Mouse (Mus musculus) limb, embryonic 12.5 days (tissue): ENCODE measurements around the gene Mymk. TPM values are rescaled to one million over a fixed set of nuclear protein-coding genes. Genes with fewer than 3 reads are reported as not detected.
A peak's percentile ranks its signal among the peaks of the same experiment; 100 is the strongest.

ENCODE experiments used
- ATAC-seq: fragments of 200-750 bp; cut with Nextera tagmentation; 2 replicates; pipeline ENCODE4 v1.8.0; 2017; ENCODE audit warnings: low read depth, moderate TSS enrichment; ENCODE audit not compliant: insufficient number of reproducible peaks, insufficient read depth, low FRiP score, low TSS enrichment
- H3K27ac ChIP-seq: fragments of 300-500 bp; sonication (generic); 2 replicates; pipeline ENCODE4 v1.5.1; 2016; ENCODE audit warnings: mild to moderate bottlenecking, moderate library complexity
- H3K27me3 ChIP-seq: fragments of 300-500 bp; sonication (generic); 2 replicates; pipeline ENCODE4 v1.6.1; 2016; ENCODE audit warnings: mild to moderate bottlenecking, moderate library complexity
- H3K36me3 ChIP-seq: fragments of 300-500 bp; sonication (generic); 2 replicates; pipeline ENCODE4 v1.6.1; 2016; ENCODE audit warnings: mild to moderate bottlenecking, moderate library complexity
- H3K4me1 ChIP-seq: fragments of 300-500 bp; sonication (generic); replicated peaks from 2 replicates; pipeline ENCODE4 v1.6.1; 2016
- H3K4me2 ChIP-seq: fragments of 300-500 bp; sonication (generic); 2 replicates; pipeline ENCODE4 v1.6.1; 2016; ENCODE audit warnings: mild to moderate bottlenecking, moderate library complexity
- H3K4me3 ChIP-seq: fragments of 300-500 bp; sonication (generic); replicated peaks from 2 replicates; pipeline ENCODE4 v1.5.1; 2016; ENCODE audit warnings: mild to moderate bottlenecking
- H3K9ac ChIP-seq: fragments of 300-500 bp; sonication (generic); replicated peaks from 2 replicates; pipeline ENCODE4 v1.6.1; 2016; ENCODE audit warnings: mild to moderate bottlenecking, moderate library complexity
- H3K9me3 ChIP-seq: fragments of 300-500 bp; sonication (generic); 2 replicates; pipeline ENCODE4 v1.6.1; 2016; ENCODE audit warnings: mild to moderate bottlenecking, moderate library complexity
- WGBS: fragments of 180-500 bp; shearing (Covaris S2); methylation state at CpG from one replicate; pipeline ENCODE4 v1.1.7; 2016; 5-methylcytosine and 5-hydroxymethylcytosine counted together
- polyA plus RNA-seq: library from polyadenylated mRNA; unstranded; fragments of >200 nt; fragmentation: Nextera tagmentation; extraction: Ambion mirVana; gene quantifications from 2 replicates; pipeline ENCODE4 v1.2.1, GENCODE M21; 2016

Mymk gene
- polyA plus RNA-seq, 1 experiment from 2014 or later, result 16.9 TPM

DNA sequence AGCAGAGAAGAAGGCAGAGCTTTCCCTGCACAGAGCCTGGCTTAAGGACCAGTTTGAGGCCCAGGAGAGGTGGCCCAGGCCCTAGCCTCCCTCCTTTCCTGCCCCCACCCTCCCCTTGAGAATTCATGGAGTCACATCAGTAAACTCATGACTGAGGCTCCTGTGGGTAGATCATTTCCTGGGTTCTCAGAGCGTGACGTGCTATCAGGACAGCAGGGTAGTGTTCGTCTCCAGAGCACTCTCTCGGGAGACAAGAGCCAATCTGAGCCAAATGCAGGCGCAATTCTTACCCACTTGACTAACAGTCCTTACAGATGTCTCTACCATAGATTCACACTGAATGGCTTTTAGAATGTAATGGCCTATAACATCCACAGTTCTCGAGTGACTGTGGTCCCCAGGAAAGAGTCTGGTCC, 25.3 kb upstream of the Mymk start:
- H3K27ac ChIP-seq, result peak overlapping the region; percentile 73
- no peak overlapping the region; the same call in 1 of the 2 replicates for H3K9ac ChIP-seq
- no peaks in the 10 kb centered on the region; the same call in 1 of the 2 replicates for H3K27me3 ChIP-seq
- H3K4me3 ChIP-seq, result no peak overlapping the region
- H3K9me3 ChIP-seq, result no peaks in the 10 kb centered on the region
- 66% methylated on average over 6 of the region's 6 CpGs for WGBS
- ATAC-seq, result no peak
- H3K4me1 ChIP-seq, result peaks cover 38% of the 10 kb centered on the region
- no peak overlapping the region for H3K4me2 ChIP-seq
- 0 out of 2 replicates have a peak, but pooled peaks cover 5% of the 10 kb centered on the region for H3K36me3 ChIP-seq

DNA sequence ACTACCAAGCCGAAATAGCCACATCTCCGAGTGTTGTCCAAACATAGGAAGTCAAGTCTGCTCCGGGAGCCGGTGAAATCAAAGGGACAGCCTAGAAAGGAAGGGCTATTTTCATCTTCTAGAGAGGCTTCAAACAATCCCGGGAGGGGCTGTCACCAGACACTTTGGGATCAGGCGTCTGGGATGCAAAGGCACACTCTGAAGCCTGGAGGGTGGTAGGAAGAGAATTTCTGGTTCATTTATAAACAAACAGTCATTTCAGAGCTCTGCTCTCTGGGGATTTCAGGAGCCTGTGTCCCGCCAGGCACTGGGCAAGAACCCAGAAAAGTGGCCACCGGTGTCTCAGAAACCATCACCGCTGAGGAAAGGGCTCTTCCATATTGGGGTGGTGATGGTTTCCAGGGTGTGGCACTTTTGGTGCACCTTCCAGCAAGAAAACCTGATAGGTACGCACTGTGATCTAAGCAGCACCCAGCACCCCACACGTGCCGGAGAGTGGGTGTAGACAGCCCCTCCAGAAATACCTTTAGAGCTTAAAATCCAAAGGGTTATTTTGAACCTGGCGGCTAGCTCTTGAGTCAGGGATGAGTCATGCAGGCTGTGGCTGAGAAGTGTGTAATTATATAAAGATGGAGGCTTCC, 24.5 kb upstream of the Mymk start:
- H3K4me2 ChIP-seq, result no peak overlapping the region
- WGBS, result 50% methylated on average over 13 of the region's 13 CpGs
- H3K27me3 ChIP-seq, result no peaks in the 10 kb centered on the region; the same call in 1 of the 2 replicates
- H3K4me1 ChIP-seq, result peaks cover 38% of the 10 kb centered on the region
- H3K36me3 ChIP-seq, result 0 out of 2 replicates have a peak, but pooled peaks cover under 1% of the 10 kb centered on the region
- H3K27ac ChIP-seq, result 0 out of 2 replicates have a peak overlapping the region, but pooled peaks have one; percentile 73
- H3K9ac ChIP-seq, result no peak overlapping the region
- H3K9me3 ChIP-seq, result no peaks in the 10 kb centered on the region
- no peak overlapping the region for H3K4me3 ChIP-seq
- no peak for ATAC-seq

GRCm38 (mm10) chr2:27095178-27095577, 23.2 kb upstream of the Mymk start:
- WGBS, result 94% methylated on average over 7 of the region's 7 CpGs
- Histone ChIP-seq H3K9me3 (no peaks in the 10 kb centered on the region), H3K4me1 (peaks cover 32% of the 10 kb centered on the region), H3K27me3 (no peaks in the 10 kb centered on the region; the same call in 1 of the 2 replicates), H3K36me3 (peaks cover under 1% of the 10 kb centered on the region; the same call in 1 of the 2 replicates), H3K9ac (no peak overlapping the region), H3K4me2 (no peak overlapping the region), H3K4me3 (no peak overlapping the region), H3K27ac (no peak overlapping the region)
- ATAC-seq, result no peak

DNA sequence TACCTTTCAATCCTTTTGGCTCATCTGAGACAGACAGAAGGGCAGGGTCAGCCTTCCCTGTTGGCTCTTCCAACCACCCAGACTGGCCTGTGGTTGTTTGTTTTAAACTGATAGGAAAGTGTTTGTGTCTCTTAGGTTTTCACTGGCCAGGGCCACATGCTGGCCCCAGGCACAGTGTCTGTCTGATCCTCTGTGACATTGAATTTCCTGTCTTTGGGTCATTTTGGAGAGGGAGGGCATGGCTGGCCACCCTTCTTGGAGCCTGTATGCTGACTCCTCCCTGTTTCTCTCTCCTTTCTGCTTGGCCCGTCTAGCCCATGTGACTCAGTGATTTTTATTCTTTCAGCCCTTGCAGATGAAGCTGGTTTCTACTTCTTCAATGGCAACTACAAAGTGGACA, 17.3 kb upstream of the Mymk start:
- Histone ChIP-seq H3K4me1 (peaks cover 46% of the 10 kb centered on the region), H3K36me3 (peaks cover 7% of the 10 kb centered on the region; the same call in 1 of the 2 replicates), H3K4me3 (no peak overlapping the region), H3K27ac (no peak overlapping the region), H3K9ac (no peak overlapping the region), H3K4me2 (no peak overlapping the region), H3K27me3 (no peaks in the 10 kb centered on the region), H3K9me3 (no peaks in the 10 kb centered on the region)
- ATAC-seq, result no peak
- WGBS, result 82% methylated on average over 1 of the region's 1 CpGs

DNA sequence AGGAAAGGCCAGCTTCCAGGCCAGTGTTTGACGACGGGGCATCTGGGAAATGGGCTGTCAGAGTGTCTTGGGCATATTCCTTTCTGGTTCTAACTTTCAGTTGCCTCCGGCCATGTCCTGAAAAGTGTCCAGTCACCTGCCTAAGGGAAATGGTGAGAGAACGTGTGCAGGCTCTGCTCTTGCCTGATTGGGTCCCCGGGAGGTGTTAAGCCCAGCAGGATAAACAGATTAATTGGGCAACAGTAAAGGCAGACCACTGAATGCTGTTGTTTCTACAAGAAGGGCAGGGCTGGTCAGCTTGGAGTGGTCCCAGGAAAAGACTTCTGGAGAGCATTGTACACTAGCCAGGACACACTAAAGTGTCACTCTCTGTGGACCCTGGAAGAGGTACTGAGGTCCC, 16.7 kb upstream of the Mymk start:
- no peak for ATAC-seq
- Histone ChIP-seq H3K4me1 (peaks cover 51% of the 10 kb centered on the region), H3K4me3 (no peak overlapping the region), H3K9ac (no peak overlapping the region), H3K4me2 (no peak overlapping the region), H3K27ac (no peak overlapping the region), H3K9me3 (no peaks in the 10 kb centered on the region), H3K36me3 (peaks cover 7% of the 10 kb centered on the region; the same call in 1 of the 2 replicates), H3K27me3 (no peaks in the 10 kb centered on the region)
- 56% methylated on average over 5 of the region's 5 CpGs for WGBS

DNA sequence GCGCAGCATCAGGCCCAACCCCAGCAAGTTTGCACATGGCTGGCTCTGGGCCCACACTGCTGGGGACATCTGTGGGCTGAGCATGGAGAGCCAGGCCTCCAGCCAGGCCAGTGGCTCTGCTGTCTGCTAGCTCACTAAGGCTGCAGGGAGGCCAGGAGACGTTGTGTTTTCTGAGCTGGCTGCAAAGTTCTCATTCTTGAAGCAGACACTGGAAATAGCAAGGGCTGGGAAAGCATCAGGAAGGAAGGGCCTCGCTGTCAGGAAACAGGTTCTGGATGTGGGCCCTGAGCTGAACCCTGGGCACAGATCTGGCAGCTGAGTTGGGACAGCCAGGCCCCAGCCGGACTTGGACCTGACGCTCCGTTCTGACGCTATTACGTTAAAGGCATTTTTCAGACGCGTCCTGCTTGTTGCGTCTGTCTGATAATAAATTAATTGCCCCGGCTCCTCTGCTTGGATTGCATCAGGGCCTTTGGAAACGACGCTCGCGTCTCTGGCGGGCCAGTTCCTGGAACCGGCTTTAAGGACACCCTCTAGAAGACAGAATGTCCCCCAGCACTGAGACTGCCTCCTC, 16.2 kb upstream of the Mymk start:
- H3K9me3 ChIP-seq, result no peaks in the 10 kb centered on the region
- no peak overlapping the region for H3K4me3 ChIP-seq
- H3K27ac ChIP-seq, result 0 out of 2 replicates have a peak overlapping the region, but pooled peaks have one; percentile 5
- no peak overlapping the region for H3K4me2 ChIP-seq
- peaks cover 7% of the 10 kb centered on the region; the same call in 1 of the 2 replicates for H3K36me3 ChIP-seq
- H3K4me1 ChIP-seq, result peaks cover 54% of the 10 kb centered on the region
- no peak for ATAC-seq
- 64% methylated on average over 18 of the region's 18 CpGs for WGBS
- no peaks in the 10 kb centered on the region for H3K27me3 ChIP-seq
- no peak overlapping the region for H3K9ac ChIP-seq

- Histone ChIP-seq H3K4me2 (no peak overlapping the region), H3K27me3 (no peaks in the 10 kb centered on the region), H3K27ac (0 out of 2 replicates have a peak overlapping the region, but pooled peaks have one; percentile 5), H3K9ac (no peak overlapping the region), H3K9me3 (no peaks in the 10 kb centered on the region), H3K4me3 (no peak overlapping the region), H3K4me1 (peaks cover 54% of the 10 kb centered on the region), H3K36me3 (peaks cover 7% of the 10 kb centered on the region; the same call in 1 of the 2 replicates)
- 85% methylated on average over 5 of the region's 5 CpGs for WGBS
- no peak for ATAC-seq
These were observed 15.6 kb upstream of the Mymk start for GRCm38 (mm10) chr2:27087581-27087980.

DNA sequence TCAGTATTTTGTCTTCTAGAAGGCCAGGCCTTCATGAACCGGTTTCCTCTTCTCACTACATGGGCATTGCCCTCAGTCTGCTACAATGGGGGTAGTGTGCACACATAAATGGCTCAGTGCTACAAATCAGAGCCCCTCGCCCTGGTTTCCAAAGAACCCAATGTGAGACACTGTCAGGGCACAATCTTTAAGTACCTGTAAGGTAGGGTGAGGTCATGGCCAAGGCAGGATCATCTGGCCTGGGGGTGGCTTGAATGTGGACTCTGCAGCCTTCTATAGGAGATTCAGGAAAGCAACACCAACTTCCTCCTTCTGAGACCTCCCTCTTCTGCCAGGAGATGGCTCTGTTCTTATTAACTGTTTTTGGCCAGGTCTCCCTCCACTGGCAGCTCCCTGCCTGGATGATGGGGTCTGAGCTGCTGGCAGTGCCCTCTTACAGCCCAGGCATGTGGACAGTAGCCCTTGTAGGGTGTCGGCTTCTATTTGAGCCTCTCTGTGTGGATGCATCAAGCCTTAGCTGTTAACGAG, 14.6 kb upstream of the Mymk start:
- Histone ChIP-seq H3K9me3 (no peaks in the 10 kb centered on the region), H3K4me2 (no peak overlapping the region), H3K4me1 (peaks cover 64% of the 10 kb centered on the region), H3K4me3 (no peak overlapping the region), H3K27ac (no peak overlapping the region), H3K9ac (no peak overlapping the region), H3K36me3 (peaks cover 7% of the 10 kb centered on the region; the same call in 1 of the 2 replicates), H3K27me3 (no peaks in the 10 kb centered on the region)
- 90% methylated on average over 4 of the region's 4 CpGs for WGBS
- no peak for ATAC-seq

DNA sequence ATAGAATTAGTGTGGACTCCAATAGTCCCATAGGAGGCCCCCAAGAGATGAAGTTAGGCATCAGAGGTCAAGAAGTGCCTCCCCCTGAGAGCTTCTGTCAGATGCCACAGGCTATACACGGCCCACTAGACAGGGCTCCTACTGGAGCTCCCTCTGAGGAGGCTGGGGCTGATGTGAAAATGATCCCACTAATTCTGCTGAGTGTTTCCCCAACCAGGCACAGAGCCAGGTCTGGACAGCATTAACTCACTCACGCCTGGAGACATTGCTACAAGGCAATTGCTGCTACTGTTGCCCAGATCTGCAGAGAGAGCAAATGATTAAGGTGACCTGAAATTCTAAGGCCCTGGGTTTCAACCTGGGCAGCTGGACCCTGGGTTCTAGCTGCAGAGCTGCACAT, 13.8 kb upstream of the Mymk start:
- WGBS, result 7% methylated on average over 2 of the region's 2 CpGs
- Histone ChIP-seq H3K4me1 (peaks cover 70% of the 10 kb centered on the region), H3K9ac (no peak overlapping the region), H3K9me3 (no peaks in the 10 kb centered on the region), H3K27me3 (no peaks in the 10 kb centered on the region), H3K36me3 (peaks cover 7% of the 10 kb centered on the region; the same call in 1 of the 2 replicates), H3K4me3 (no peak overlapping the region), H3K27ac (peak overlapping the region; percentile 60; the same call in 1 of the 2 replicates), H3K4me2 (no peak overlapping the region)
- ATAC-seq, result no peak

DNA sequence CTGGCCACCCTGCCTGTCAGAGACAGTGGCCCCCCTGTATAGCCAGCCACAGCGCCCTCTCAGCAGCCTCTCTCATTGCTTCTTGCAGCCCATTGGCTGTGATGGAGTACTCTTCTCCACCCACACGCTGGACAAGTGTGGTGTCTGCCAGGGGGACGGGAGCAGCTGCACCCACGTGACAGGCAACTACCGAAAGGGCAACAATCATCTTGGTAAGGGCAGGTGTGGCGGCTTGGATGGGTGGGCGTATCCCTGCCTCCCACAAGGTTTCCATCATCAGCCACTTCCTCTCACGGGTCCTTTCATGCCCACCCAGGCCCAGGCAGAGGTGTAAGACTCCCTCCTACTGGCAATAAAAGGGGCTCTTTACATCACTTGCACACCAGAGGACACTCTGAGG, 13.0 kb upstream of the Mymk start:
- Histone ChIP-seq H3K27ac (peak overlapping the region; percentile 64; the same call in 1 of the 2 replicates), H3K4me3 (no peak overlapping the region), H3K9ac (no peak overlapping the region), H3K4me2 (no peak overlapping the region), H3K9me3 (no peaks in the 10 kb centered on the region), H3K27me3 (no peaks in the 10 kb centered on the region), H3K4me1 (peaks cover 75% of the 10 kb centered on the region), H3K36me3 (peaks cover 4% of the 10 kb centered on the region; the same call in 1 of the 2 replicates)
- no peak for ATAC-seq
- 29% methylated on average over 8 of the region's 8 CpGs for WGBS

- WGBS, result 77% methylated on average over 12 of the region's 12 CpGs
- Histone ChIP-seq H3K9me3 (no peaks in the 10 kb centered on the region), H3K9ac (no peak overlapping the region; the same call in 1 of the 2 replicates), H3K36me3 (no peaks in the 10 kb centered on the region), H3K4me3 (no peak overlapping the region), H3K27ac (no peak overlapping the region), H3K27me3 (no peaks in the 10 kb centered on the region), H3K4me2 (no peak overlapping the region), H3K4me1 (peaks cover 81% of the 10 kb centered on the region)
- no peak for ATAC-seq
These were observed 11.9 kb upstream of the Mymk start for GRCm38 (mm10) chr2:27083761-27084475.
